Mouse (Mus musculus): ENCODE measurements around the gene Pdk4.

DNA sequence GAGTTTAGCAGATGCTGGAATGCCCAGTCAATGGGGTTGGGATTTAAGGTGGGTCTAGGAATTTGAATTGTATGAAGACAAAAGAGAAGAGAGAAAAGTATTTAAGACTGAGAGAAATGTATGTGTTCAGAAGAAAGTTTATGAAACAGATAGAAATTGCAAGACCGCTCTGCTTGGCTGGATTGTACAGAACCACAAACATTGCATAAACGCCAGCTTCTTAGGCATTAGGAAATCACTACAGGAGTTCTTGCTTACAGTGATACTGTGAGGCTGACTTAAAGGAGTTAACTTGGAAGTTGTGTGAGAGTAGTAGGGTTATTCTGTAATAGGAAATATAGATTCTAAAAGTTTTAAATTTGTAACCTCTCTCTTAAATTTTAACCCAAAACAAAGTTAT is 23.4 kb downstream of the Pdk4 start:
- TF ChIP-seq EP300 (IDR thresholded peaks at IDR 0.05; ENCODE audit: low read depth) = no peak
- TF ChIP-seq CTCF (IDR thresholded peaks at IDR 0.05; ENCODE audit: low read depth) = no peak

Measured in liver, postnatal 0 days (tissue).